Comparison of ENCODE assay signal across 21 mouse cellular contexts in genomic region chr1:37187050-37187449, GRCm38 (mm10). TPM values are rescaled to one million over a fixed set of nuclear protein-coding genes. Genes with fewer than 3 reads are reported as not detected.
DNase-seq lines count a peak whose midpoint lies in the region; TF ChIP-seq lines count a peak whose summit lies in the region.
"Had no signal": no experiment of that assay in that cellular context is flagged by ENCODE, and none has a peak within 500 bp of the region (broad histone marks: within the 10 kb centered on the region; RNA-seq: fewer than 3 reads in every experiment).

No protein-coding gene starts in this region.

- H3K36me3 ChIP-seq in E14TG2a.4 (ENCODE audit: insufficient read depth, low read length) = no peaks in the 10 kb centered on the region
- H3K36me3 ChIP-seq in ES-Bruce4 (ENCODE audit: control insufficient read depth, insufficient read depth, low read length, poor library complexity, severe bottlenecking) = no peaks in the 10 kb centered on the region
- no peaks in the 10 kb centered on the region for H3K36me3 ChIP-seq in embryonic facial prominence, embryonic 10.5 days (replicated peaks)
- H3K36me3 ChIP-seq in limb, embryonic 10.5 days = no peaks in the 10 kb centered on the region
- H3K36me3 ChIP-seq: forebrain, embryonic 10.5 days; hindbrain, embryonic 10.5 days; hindbrain, embryonic 13.5 days had no signal

- no peak for TF ChIP-seq EP300 in ES-Bruce4 (IDR thresholded peaks at IDR 0.05; ENCODE audit: insufficient read depth, low read depth, low read length)

- H3K27ac ChIP-seq in ES-Bruce4 (ENCODE audit: insufficient read depth, low read length) = no peak overlapping the region
- 0 out of 2 replicates have a peak overlapping the region, but pooled peaks have one; percentile 24 for H3K27ac ChIP-seq in embryonic facial prominence, embryonic 10.5 days (replicated peaks)
- peak overlapping the region; percentile 34; the same call in 1 of the 2 replicates for H3K27ac ChIP-seq in limb, embryonic 10.5 days
- H3K27ac ChIP-seq: forebrain, embryonic 10.5 days; gastrocnemius, adult 2 months; hindbrain, embryonic 10.5 days; hindbrain, embryonic 13.5 days had no signal

- WGBS in embryonic facial prominence, embryonic 10.5 days = 58% methylated on average over 6 of the region's 6 CpGs
- WGBS in limb, embryonic 10.5 days = 69% methylated on average over 6 of the region's 6 CpGs

- TF ChIP-seq CTCF in E14TG2a.4 (conservative IDR thresholded peaks at IDR 0.05; ENCODE audit: low read length) (no peak), ES-Bruce4 (IDR thresholded peaks at IDR 0.05; ENCODE audit: low read depth, low read length) (no peak)

- no peak for TF ChIP-seq POLR2A in ES-Bruce4 (IDR thresholded peaks at IDR 0.05; ENCODE audit: insufficient read depth, low read length)

- H3K27me3 ChIP-seq in E14TG2a.4 (ENCODE audit: insufficient read depth, low read length) (peaks cover 23% of the 10 kb centered on the region), ES-Bruce4 (ENCODE audit: control insufficient read depth, insufficient read depth, low read length, poor library complexity, severe bottlenecking) (no peaks in the 10 kb centered on the region; the same call in 1 of the 2 replicates)
- H3K27me3 ChIP-seq in embryonic facial prominence, embryonic 10.5 days (replicated peaks; ENCODE audit: low read depth, poor library complexity, severe bottlenecking) = no peaks in the 10 kb centered on the region; the same call in 1 of the 2 replicates
- H3K27me3 ChIP-seq in limb, embryonic 10.5 days (ENCODE audit: low read depth, poor library complexity, severe bottlenecking) = no peaks in the 10 kb centered on the region
- H3K27me3 ChIP-seq: hindbrain, embryonic 13.5 days had no signal

- DNase-seq in embryonic facial prominence, embryonic 10.5 days (ENCODE audit: low spot score) = no peak
- no peak for DNase-seq in limb, embryonic 10.5 days (ENCODE audit: low spot score)
- DNase-seq in B cell, adult 2 months = no peak
- DNase-seq in kidney, postnatal 14 days = no peak
- DNase-seq: adrenal gland, postnatal 10 days; adrenal gland, postnatal 36 days; cerebellum, adult 18-20 months; cerebellum, adult 9-10 months; cerebellum, postnatal 14 days; gastrocnemius, adult 2 months; gastrocnemius, postnatal 14 days; heart, adult 11 months; kidney, adult 18-20 months had no signal

- H3K4me1 ChIP-seq in E14TG2a.4 (replicated peaks; ENCODE audit: low read depth, low read length) (peaks cover 18% of the 10 kb centered on the region), ES-Bruce4 (ENCODE audit: control insufficient read depth, insufficient read depth, low read length) (peaks cover 2% of the 10 kb centered on the region)
- H3K4me1 ChIP-seq in embryonic facial prominence, embryonic 10.5 days = peaks cover 25% of the 10 kb centered on the region
- H3K4me1 ChIP-seq in limb, embryonic 10.5 days = peaks cover 4% of the 10 kb centered on the region
- H3K4me1 ChIP-seq: hindbrain, embryonic 13.5 days had no signal

- 0 out of 2 replicates have a peak overlapping the region, but pooled peaks have one; percentile 26 for H3K9ac ChIP-seq in ES-Bruce4 (ENCODE audit: low read depth, poor library complexity, severe bottlenecking)
- H3K9ac ChIP-seq: hindbrain, embryonic 13.5 days had no signal

- H3K4me3 ChIP-seq in E14TG2a.4 (replicated peaks; ENCODE audit: low read length) = peak overlapping the region; percentile 59
- H3K4me3 ChIP-seq in ES-Bruce4 (ENCODE audit: low read depth, low read length) = peak overlapping the region; percentile 47
- H3K4me3 ChIP-seq in embryonic facial prominence, embryonic 10.5 days = no peak overlapping the region
- H3K4me3 ChIP-seq in limb, embryonic 10.5 days = no peak overlapping the region
- H3K4me3 ChIP-seq: forebrain, embryonic 10.5 days; gastrocnemius, adult 2 months; hindbrain, embryonic 10.5 days; hindbrain, embryonic 13.5 days had no signal

- H3K9me3 ChIP-seq in E14TG2a.4 (ENCODE audit: low read length) (no peaks in the 10 kb centered on the region), ES-Bruce4 (replicated peaks; ENCODE audit: control insufficient read depth, insufficient read depth, low read length, poor library complexity, severe bottlenecking) (no peaks in the 10 kb centered on the region)
- H3K9me3 ChIP-seq in embryonic facial prominence, embryonic 10.5 days = no peaks in the 10 kb centered on the region
- H3K9me3 ChIP-seq in limb, embryonic 10.5 days (replicated peaks) = no peaks in the 10 kb centered on the region
- H3K9me3 ChIP-seq: forebrain, embryonic 10.5 days; hindbrain, embryonic 10.5 days; hindbrain, embryonic 13.5 days had no signal

RNA-seq across cellular contexts. Expression of gene Cnga3, which starts 27.2 kb away (rescaled TPM):
- polyA plus RNA-seq in ES-Bruce4 (2011; ENCODE audit: insufficient read depth, insufficient read length, low read depth, missing spikeins) = 1.6 and 1.8 TPM in 2 replicates
- polyA plus RNA-seq in embryonic facial prominence, embryonic 10.5 days (2016; fragmentation: Nextera tagmentation; extraction: Ambion mirVana) = not detected in 2 replicates
- polyA plus RNA-seq in limb, embryonic 10.5 days (2016; fragmentation: Nextera tagmentation; extraction: Ambion mirVana) = not detected in 2 replicates
- polyA plus RNA-seq: forebrain, embryonic 10.5 days; heart, embryonic 11.5 days; heart, embryonic 14.5 days; hindbrain, embryonic 13.5 days; inflammation-experienced regulatory T-cells, adult 6 months had no signal

Comparison
In these comparisons a context has a peak if more than half of its experiments do, and no peak if none do; other contexts are left out.
1. H3K4me3 ChIP-seq: peak in E14TG2a.4 (single experiment) and ES-Bruce4 (single experiment); none in embryonic facial prominence, embryonic 10.5 days (single experiment) and limb, embryonic 10.5 days (single experiment).